Mouse (Mus musculus) forebrain, embryonic 12.5 days (tissue): ENCODE results near the gene Olfr248. TPM values are rescaled to one million over a fixed set of nuclear protein-coding genes. Genes with fewer than 3 reads are reported as not detected.
"Not testable (repeated sequence)": the region's sequence is repeated elsewhere in the genome, so short reads cannot be mapped to it uniquely, and the experiment has no call there.

Experiments used
- ATAC-seq: fragments of 200-750 bp; cut with Nextera tagmentation; 2 replicates; pipeline ENCODE4 v1.8.0; 2017; ENCODE audit warnings: moderate TSS enrichment; ENCODE audit not compliant: low FRiP score
- H3K27ac ChIP-seq: fragments of 300-500 bp; sonication (generic); 2 replicates; pipeline ENCODE4 v1.5.1; 2016; ENCODE audit warnings: mild to moderate bottlenecking
- H3K27me3 ChIP-seq: fragments of 300-500 bp; sonication (generic); 2 replicates; pipeline ENCODE4 v1.6.1; 2016; ENCODE audit warnings: mild to moderate bottlenecking
- H3K36me3 ChIP-seq: fragments of 300-500 bp; sonication (generic); replicated peaks from 2 replicates; pipeline ENCODE4 v1.6.1; 2016; ENCODE audit warnings: mild to moderate bottlenecking
- H3K4me1 ChIP-seq: fragments of 300-500 bp; sonication (generic); 2 replicates; pipeline ENCODE4 v1.6.1; 2016
- H3K4me2 ChIP-seq: fragments of 300-500 bp; sonication (generic); 2 replicates; pipeline ENCODE4 v1.6.1; 2016; ENCODE audit warnings: mild to moderate bottlenecking, moderate library complexity
- H3K4me3 ChIP-seq: fragments of 300-500 bp; sonication (generic); replicated peaks from 2 replicates; pipeline ENCODE4 v1.5.1; 2016; ENCODE audit warnings: mild to moderate bottlenecking
- H3K9ac ChIP-seq: fragments of 300-500 bp; sonication (generic); 2 replicates; pipeline ENCODE4 v1.6.1; 2016; ENCODE audit warnings: mild to moderate bottlenecking
- H3K9me3 ChIP-seq: fragments of 300-500 bp; sonication (generic); 2 replicates; pipeline ENCODE4 v1.6.1; 2016
- WGBS: fragments of 180-500 bp; shearing (Covaris S2); methylation state at CpG from one replicate; pipeline ENCODE4 v1.1.7; 2016; 5-methylcytosine and 5-hydroxymethylcytosine counted together
- polyA plus RNA-seq: library from polyadenylated mRNA; unstranded; fragments of >200 nt; fragmentation: Nextera tagmentation; extraction: Ambion mirVana; gene quantifications from 2 replicates; pipeline ENCODE4 v1.2.1, GENCODE M21; 2016

Olfr248 gene
- polyA plus RNA-seq, result not detected in 2 replicates

DNA sequence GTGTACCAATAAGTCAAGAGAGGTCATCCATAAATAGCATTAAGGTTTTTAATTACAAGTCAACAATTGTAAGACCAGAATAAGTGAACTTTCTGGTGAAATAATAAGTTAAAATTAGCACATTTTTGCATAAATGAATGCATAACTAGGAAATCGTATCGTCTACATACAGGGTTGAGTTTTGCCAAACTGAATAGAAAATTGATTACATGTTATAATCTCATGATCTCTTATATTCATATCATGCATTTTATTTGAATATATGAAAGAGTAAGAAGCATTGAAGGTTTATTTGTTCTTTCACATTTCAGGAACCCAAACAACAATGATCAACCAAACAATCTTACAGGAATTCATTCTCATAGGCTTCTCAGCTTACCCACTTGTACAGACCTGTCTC, at the start of gene Olfr248:
Gene Olfr248, plus strand, starts transcription at position 301 of the 400 bp plus-strand sequence.
- no peaks in the 10 kb centered on the region for H3K4me1 ChIP-seq
- WGBS, result 95% methylated on average over 2 of the region's 2 CpGs
- H3K27me3 ChIP-seq, result no peaks in the 10 kb centered on the region
- no peak within 1 kb of the TSS for H3K4me2 ChIP-seq
- no peak for ATAC-seq
- H3K36me3 ChIP-seq, result no peaks in the 10 kb centered on the region
- H3K9ac ChIP-seq, result no peak within 1 kb of the TSS
- H3K9me3 ChIP-seq, result no peaks in the 10 kb centered on the region
- no peak within 1 kb of the TSS for H3K4me3 ChIP-seq
- no peak within 1 kb of the TSS for H3K27ac ChIP-seq

DNA sequence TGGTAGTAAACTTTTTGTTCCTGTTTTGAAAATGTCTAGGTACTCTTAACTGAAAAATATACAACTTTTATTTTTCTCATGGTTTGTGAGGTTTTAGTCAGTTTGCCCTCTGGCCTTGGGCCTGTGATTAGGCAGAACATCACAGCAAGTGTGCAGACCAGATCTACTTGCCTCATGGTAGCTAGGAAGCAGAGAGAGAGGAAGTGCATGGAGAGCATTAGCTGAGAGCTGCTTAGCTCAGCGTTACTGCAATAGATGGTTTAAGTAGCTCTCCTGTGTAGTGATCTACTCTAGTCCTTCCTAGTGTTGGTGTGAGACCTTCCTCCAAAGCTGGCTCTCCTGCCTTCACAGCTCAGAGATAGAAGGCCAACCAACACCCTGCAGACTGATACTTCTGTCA, 37.2 kb upstream of the Olfr248 start:
- ATAC-seq, H3K27ac ChIP-seq, H3K9ac ChIP-seq, H3K4me1 ChIP-seq, H3K27me3 ChIP-seq, H3K9me3 ChIP-seq, H3K36me3 ChIP-seq, H3K4me2 ChIP-seq, H3K4me3 ChIP-seq: not testable (repeated sequence)
- WGBS, result 52% methylated on average over 1 of the region's 1 CpGs

DNA sequence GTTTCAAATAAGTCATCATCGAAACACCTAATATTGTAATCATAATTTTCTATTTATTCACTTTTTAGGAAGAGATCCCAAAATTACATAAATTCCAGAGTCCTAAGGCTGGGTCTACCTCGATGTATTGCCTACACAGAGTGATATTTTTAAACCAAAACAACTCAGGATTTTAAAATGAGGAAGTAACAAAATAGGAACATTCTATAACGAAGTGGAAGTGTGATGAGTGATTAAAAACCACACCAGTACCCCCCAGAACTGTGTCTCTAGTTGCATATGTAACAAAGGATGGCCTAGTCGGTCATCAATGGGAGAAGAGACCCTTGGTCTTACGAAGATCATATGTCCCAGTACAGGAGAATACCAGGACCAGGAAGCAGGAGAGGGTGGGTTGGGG, 36.2 kb upstream of the Olfr248 start:
- Histone ChIP-seq H3K9ac (no peak overlapping the region), H3K27ac (no peak overlapping the region), H3K4me1 (no peaks in the 10 kb centered on the region), H3K9me3 (no peaks in the 10 kb centered on the region), H3K36me3 (no peaks in the 10 kb centered on the region), H3K4me2 (no peak overlapping the region), H3K27me3 (no peaks in the 10 kb centered on the region), H3K4me3 (no peak overlapping the region)
- ATAC-seq, result no peak
- 73% methylated on average over 5 of the region's 5 CpGs for WGBS

DNA sequence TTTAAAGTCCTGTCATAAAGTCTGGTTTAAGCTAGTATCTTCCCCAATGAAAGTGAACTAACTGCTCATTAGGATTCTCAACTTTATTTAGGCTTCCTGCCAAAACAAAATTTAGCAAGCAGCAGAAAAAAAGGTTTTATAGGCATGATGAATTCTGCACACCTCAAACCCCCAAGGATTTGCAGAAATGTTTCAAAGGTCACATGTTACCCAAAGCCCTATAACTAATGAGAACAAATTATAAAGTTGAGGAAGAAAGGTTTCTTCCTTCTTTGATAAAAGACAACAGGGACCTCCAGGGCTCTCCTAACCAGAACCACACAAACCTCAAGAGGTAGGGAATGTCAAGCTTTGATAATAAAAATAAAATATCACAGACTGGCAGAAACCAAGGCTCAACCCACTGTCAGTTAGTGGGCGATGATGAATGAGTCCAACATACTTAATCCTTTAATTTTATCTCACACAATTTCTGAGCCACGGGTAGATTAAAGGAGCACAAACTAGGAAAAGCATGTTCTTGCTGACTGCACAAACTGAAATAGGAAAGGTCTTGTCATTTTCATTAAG, 25.9 kb upstream of the Olfr248 start, which contains the start of gene Olfr417:
Gene Olfr417, plus strand, starts transcription at position 241 of the 570 bp plus-strand sequence.
- Histone ChIP-seq H3K27ac (no peak within 1 kb of the TSS), H3K4me2 (no peak within 1 kb of the TSS), H3K4me3 (no peak within 1 kb of the TSS), H3K9me3 (no peaks in the 10 kb centered on the region), H3K9ac (no peak within 1 kb of the TSS), H3K4me1 (no peaks in the 10 kb centered on the region), H3K36me3 (no peaks in the 10 kb centered on the region), H3K27me3 (no peaks in the 10 kb centered on the region)
- 70% methylated on average over 2 of the region's 2 CpGs for WGBS
- ATAC-seq, result no peak

DNA sequence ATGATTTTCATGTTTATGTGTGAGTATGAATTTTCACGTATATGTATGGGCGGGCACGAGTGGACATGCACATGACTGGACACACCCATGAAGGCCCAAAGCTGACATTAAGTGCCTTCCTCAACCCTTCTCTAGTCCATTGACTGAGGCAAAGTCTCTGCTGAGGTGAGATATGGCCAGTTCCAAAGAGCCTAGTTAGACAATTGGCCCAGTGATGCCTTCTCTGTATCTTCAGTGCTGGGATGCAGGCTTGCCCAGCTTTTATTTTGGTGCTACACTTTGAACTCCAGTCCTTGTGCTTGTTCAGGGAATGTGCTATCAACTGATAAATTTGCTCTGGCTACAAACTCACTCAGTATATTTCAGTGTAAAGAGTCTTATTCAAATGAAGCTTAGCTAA, 17.0 kb upstream of the Olfr248 start:
- Histone ChIP-seq H3K4me3 (no peak overlapping the region), H3K36me3 (no peaks in the 10 kb centered on the region), H3K9me3 (no peaks in the 10 kb centered on the region), H3K4me2 (no peak overlapping the region), H3K27ac (no peak overlapping the region), H3K4me1 (no peaks in the 10 kb centered on the region), H3K27me3 (no peaks in the 10 kb centered on the region), H3K9ac (no peak overlapping the region)
- ATAC-seq, result no peak
- WGBS, result 93% methylated on average over 3 of the region's 3 CpGs

DNA sequence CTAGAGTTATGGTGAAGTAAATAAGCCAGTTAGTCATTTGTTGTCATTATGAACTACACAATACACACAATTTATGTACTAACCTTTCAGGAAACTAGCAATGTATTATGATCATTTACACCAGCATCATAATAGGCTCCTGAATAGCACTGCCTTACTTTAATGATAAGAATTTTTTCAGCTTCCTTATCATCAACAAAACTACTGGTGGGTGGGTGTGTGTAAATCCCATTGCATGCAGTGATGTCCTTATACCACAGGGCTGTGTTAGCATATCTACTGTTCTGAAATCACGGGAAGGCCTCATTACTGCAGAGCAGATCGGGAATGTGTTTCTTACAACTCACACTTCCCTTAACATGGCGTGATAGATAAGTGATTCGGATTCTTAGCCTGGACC, 32.1 kb downstream of the Olfr248 start:
- WGBS, result 85% methylated on average over 4 of the region's 4 CpGs
- no peaks in the 10 kb centered on the region for H3K36me3 ChIP-seq
- no peaks in the 10 kb centered on the region for H3K9me3 ChIP-seq
- no peak overlapping the region for H3K4me2 ChIP-seq
- no peak overlapping the region for H3K9ac ChIP-seq
- H3K4me3 ChIP-seq, result no peak overlapping the region
- no peak overlapping the region for H3K27ac ChIP-seq
- no peaks in the 10 kb centered on the region for H3K27me3 ChIP-seq
- no peak for ATAC-seq
- no peaks in the 10 kb centered on the region for H3K4me1 ChIP-seq

DNA sequence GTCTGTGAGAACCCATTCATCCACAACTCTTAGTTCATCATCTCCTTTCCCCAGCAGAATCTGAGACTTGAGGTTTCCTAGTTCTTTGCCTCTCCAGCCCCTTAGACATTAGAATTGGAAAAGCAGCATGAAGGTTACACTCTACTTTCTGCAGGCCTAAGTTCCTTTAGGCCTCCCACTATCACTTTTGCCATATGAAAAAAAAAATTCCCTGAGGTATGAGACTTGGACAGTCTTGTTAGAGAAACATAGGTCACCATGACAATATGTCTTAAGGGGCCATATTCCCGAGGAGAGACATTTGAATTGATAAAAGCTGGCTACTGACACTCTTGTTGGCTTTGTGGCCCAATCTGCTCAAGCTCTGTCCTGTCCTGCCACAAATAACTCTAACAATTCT, 32.9 kb downstream of the Olfr248 start, which contains the start of gene Olfr414:
Gene Olfr414, plus strand, starts transcription at position 301 of the 400 bp plus-strand sequence.
- 61% methylated on average over 1 of the region's 1 CpGs for WGBS
- H3K9ac ChIP-seq, result no peak within 1 kb of the TSS
- H3K27me3 ChIP-seq, result no peaks in the 10 kb centered on the region
- H3K27ac ChIP-seq, result no peak within 1 kb of the TSS
- H3K36me3 ChIP-seq, result no peaks in the 10 kb centered on the region
- no peaks in the 10 kb centered on the region for H3K4me1 ChIP-seq
- no peak for ATAC-seq
- no peak within 1 kb of the TSS for H3K4me2 ChIP-seq
- H3K4me3 ChIP-seq, result no peak within 1 kb of the TSS
- H3K9me3 ChIP-seq, result no peaks in the 10 kb centered on the region

DNA sequence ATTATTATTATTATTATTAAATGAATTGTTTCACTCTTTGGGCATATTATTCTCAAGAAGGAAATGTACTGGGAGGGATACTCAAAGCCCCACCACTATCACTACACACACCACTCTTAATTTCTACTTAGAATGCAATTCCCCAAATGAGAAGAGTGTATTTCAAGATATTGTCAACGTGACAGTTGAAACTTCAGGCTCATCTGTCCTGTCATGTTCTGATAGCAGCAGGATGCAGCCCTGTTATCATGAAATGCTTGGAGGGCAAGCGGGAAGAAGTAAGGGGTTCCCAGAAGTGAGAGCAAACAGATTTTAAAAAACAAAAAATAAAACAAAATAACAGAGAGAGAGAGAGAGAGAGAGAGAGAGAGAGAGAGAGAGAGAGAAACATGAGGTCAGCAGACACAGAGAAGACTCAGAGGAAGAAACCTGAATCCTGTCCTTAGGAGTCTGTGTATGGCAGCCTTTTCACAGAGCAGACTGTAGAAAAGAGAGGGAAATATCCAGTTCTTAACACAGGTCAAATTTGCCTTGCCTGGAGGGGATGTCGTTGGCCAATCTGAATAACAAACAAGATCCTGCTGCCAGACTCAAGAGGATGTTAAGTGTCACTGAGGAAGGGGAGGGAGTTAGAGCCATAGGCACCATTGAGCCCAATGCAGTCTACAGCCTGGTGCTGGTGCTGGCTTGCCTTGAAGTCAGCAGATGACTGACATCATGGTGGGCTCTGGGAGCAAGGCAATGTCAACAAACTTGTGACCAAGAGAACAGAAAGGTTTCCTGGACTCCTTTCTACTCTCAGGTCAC, 35.5 kb downstream of the Olfr248 start:
- Histone ChIP-seq H3K27me3 (no peaks in the 10 kb centered on the region), H3K9ac (no peak overlapping the region), H3K9me3 (no peaks in the 10 kb centered on the region), H3K4me3 (no peak overlapping the region), H3K4me2 (no peak overlapping the region), H3K27ac (no peak overlapping the region), H3K4me1 (no peaks in the 10 kb centered on the region), H3K36me3 (no peaks in the 10 kb centered on the region)
- WGBS, result 62% methylated on average over 3 of the region's 3 CpGs
- no peak for ATAC-seq

DNA sequence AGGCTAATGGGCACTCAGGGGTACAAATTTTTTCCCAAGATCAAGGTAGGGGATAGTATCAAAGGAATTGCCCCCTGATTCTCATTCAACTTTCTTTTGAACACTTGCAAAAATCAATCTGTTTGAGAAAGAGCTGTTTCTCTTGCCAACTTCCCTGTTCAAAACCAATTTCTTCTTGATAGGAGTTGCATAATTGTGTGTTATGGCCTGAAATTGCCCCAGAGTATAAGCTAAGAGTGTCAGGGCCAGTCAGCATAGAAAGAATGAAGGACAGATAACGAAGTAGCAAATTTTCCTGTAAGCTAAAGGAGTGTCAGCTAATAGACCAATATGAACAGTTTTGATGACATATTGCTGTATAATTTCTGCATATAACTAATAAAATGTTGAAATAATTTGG, 36.6 kb downstream of the Olfr248 start:
- ATAC-seq, result no peak
- no peaks in the 10 kb centered on the region for H3K36me3 ChIP-seq
- H3K27me3 ChIP-seq, result no peaks in the 10 kb centered on the region
- no peak overlapping the region for H3K9ac ChIP-seq
- H3K4me3 ChIP-seq, result no peak overlapping the region
- H3K9me3 ChIP-seq, result no peaks in the 10 kb centered on the region
- 93% methylated on average over 1 of the region's 1 CpGs for WGBS
- no peak overlapping the region for H3K27ac ChIP-seq
- no peaks in the 10 kb centered on the region for H3K4me1 ChIP-seq
- no peak overlapping the region for H3K4me2 ChIP-seq

DNA sequence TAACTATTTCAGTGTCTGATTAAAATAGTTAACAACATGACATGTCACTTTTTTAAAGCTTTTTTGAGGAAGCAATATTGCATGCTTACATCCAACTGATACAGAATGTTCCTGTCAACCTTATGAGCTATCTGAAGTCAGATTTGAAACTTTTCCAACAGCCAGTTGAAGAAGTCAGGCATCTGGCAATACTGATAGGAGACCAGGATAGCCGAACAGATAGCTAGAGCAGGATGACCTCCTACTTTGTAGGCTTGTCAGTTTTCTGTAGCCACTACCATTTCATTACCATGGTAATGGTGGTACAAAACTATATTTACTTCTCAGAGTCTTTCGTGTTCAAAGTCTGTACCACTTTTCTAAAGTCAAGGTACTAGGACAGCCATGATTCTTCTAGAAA, 37.6 kb downstream of the Olfr248 start:
- Histone ChIP-seq H3K27me3 (no peaks in the 10 kb centered on the region), H3K4me1 (no peaks in the 10 kb centered on the region)
- WGBS, result 90% methylated on average over 2 of the region's 2 CpGs

DNA sequence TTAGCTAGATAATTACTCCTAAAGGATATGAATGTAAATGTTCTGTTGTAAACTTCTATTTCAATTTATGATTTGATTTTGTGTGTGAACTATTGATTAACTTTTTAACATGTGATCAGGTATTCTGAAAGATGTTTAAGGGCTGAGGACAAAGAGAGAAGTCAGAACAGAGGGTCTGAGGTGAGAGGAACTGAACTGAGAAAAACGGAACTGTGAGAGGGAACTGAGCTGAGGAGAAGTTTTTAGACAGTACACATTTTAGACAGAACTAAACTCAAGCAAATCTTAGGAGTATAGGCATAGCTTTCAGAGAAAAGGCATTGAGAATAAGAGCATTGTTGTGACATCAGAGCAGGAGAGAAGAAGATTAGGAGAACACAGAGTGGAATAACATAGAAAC, 43.3 kb downstream of the Olfr248 start:
- ATAC-seq, result no peak

More for the DNA sequence above, 37.6 kb downstream of the Olfr248 start:
- Histone ChIP-seq H3K36me3 (no peaks in the 10 kb centered on the region), H3K4me3 (no peak overlapping the region), H3K4me2 (no peak overlapping the region), H3K9ac (no peak overlapping the region), H3K27ac (no peak overlapping the region), H3K9me3 (no peaks in the 10 kb centered on the region)
- no peak for ATAC-seq

More for the DNA sequence above, 43.3 kb downstream of the Olfr248 start:
- Histone ChIP-seq H3K9me3 (no peaks in the 10 kb centered on the region), H3K9ac (no peak overlapping the region), H3K4me2 (no peak overlapping the region), H3K36me3 (no peaks in the 10 kb centered on the region), H3K27ac (no peak overlapping the region), H3K4me3 (no peak overlapping the region), H3K27me3 (no peaks in the 10 kb centered on the region), H3K4me1 (no peaks in the 10 kb centered on the region)
- WGBS, result 65% methylated on average over 1 of the region's 1 CpGs
